Comparison of ENCODE assay signal across 30 mouse cellular contexts in the genomic region with DNA sequence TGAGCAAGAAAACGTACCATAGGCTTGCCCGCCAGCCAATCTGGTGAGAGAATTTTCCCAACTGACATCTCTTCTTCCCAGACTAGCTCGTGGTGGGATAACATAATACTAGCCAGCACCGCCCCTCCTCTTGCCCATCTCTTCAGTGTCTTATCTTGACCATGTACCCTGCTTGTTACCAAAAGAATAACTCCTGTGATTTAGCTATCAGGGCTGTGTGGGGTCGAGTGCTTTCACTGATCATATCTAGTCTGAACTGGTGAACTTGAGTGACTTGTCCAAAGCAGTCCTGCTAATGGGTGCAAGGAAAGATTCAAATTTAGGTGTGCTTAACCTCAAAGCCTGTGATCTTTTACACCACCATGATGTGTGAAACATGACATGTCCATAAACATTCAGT.
"Had no signal": no experiment of that assay in that cellular context is flagged by ENCODE, and none has a peak within 500 bp of the region (broad histone marks: within the 10 kb centered on the region; RNA-seq: fewer than 3 reads in every experiment).

No protein-coding gene starts in this region.

- H3K9ac ChIP-seq: limb, embryonic 12.5 days; limb, embryonic 13.5 days; limb, embryonic 15.5 days; liver, embryonic 12.5 days; liver, embryonic 13.5 days; liver, embryonic 14.5 days; liver, embryonic 15.5 days; liver, postnatal 0 days; lung, embryonic 14.5 days; lung, embryonic 15.5 days; midbrain, embryonic 12.5 days; midbrain, embryonic 15.5 days; neural tube, embryonic 12.5 days had no signal

- H3K4me1 ChIP-seq: limb, embryonic 10.5 days; limb, embryonic 15.5 days; liver, embryonic 12.5 days; liver, embryonic 13.5 days; liver, embryonic 15.5 days; lung, embryonic 15.5 days; midbrain, embryonic 10.5 days; midbrain, embryonic 12.5 days; midbrain, embryonic 15.5 days; neural tube, embryonic 12.5 days had no signal

- H3K36me3 ChIP-seq: limb, embryonic 10.5 days; limb, embryonic 12.5 days; limb, embryonic 13.5 days; limb, embryonic 15.5 days; liver, embryonic 12.5 days; liver, embryonic 13.5 days; liver, embryonic 15.5 days; lung, embryonic 15.5 days; midbrain, embryonic 10.5 days; midbrain, embryonic 12.5 days; midbrain, embryonic 15.5 days; neural tube, embryonic 12.5 days had no signal

- ATAC-seq: liver, embryonic 12.5 days; liver, postnatal 0 days; lung, postnatal 0 days; midbrain, embryonic 15.5 days; midbrain, embryonic 16.5 days had no signal

- DNase-seq: left cerebral cortex, postnatal 4 days; liver; liver, embryonic 13.5 days; liver, postnatal 0 days; lung, adult 18-20 months; lung, adult 2 months; lung, embryonic 14.5 days; lung, postnatal 10 days; lung, postnatal 14 days; lung, postnatal 36 days; lung, postnatal 4 days; midbrain, embryonic 14.5 days had no signal

- H3K4me2 ChIP-seq: limb, embryonic 12.5 days; limb, embryonic 13.5 days; limb, embryonic 15.5 days; liver, embryonic 11.5 days; liver, embryonic 12.5 days; liver, embryonic 13.5 days; liver, embryonic 15.5 days; lung, embryonic 14.5 days; lung, embryonic 15.5 days; midbrain, embryonic 12.5 days; midbrain, embryonic 15.5 days; neural tube, embryonic 12.5 days had no signal

- H3K27ac ChIP-seq: left cerebral cortex, adult 2 months; limb, embryonic 10.5 days; limb, embryonic 12.5 days; limb, embryonic 13.5 days; limb, embryonic 15.5 days; liver, embryonic 12.5 days; liver, embryonic 13.5 days; liver, embryonic 14.5 days; liver, embryonic 15.5 days; lung, embryonic 15.5 days; midbrain, embryonic 10.5 days; midbrain, embryonic 12.5 days; midbrain, embryonic 15.5 days; neural tube, embryonic 12.5 days had no signal

- H3K9me3 ChIP-seq: limb, embryonic 10.5 days; limb, embryonic 12.5 days; limb, embryonic 13.5 days; limb, embryonic 15.5 days; liver, embryonic 12.5 days; liver, embryonic 13.5 days; liver, embryonic 15.5 days; lung, embryonic 15.5 days; megakaryocyte, embryonic 14.5 days; midbrain, embryonic 10.5 days; midbrain, embryonic 12.5 days; midbrain, embryonic 15.5 days; neural tube, embryonic 12.5 days had no signal

- H3K27me3 ChIP-seq: limb, embryonic 12.5 days; limb, embryonic 13.5 days; limb, embryonic 15.5 days; liver, embryonic 12.5 days; liver, embryonic 13.5 days; liver, embryonic 15.5 days; lung, embryonic 15.5 days; megakaryocyte, embryonic 14.5 days; midbrain, embryonic 12.5 days; midbrain, embryonic 15.5 days; neural tube, embryonic 12.5 days had no signal

- H3K4me3 ChIP-seq: left cerebral cortex, adult 2 months; limb, embryonic 10.5 days; limb, embryonic 12.5 days; limb, embryonic 13.5 days; limb, embryonic 15.5 days; liver, embryonic 12.5 days; liver, embryonic 13.5 days; liver, embryonic 15.5 days; lung, embryonic 15.5 days; megakaryocyte, embryonic 14.5 days; midbrain, embryonic 10.5 days; midbrain, embryonic 12.5 days; midbrain, embryonic 15.5 days; myocyte; neural tube, embryonic 12.5 days had no signal
